Mouse (Mus musculus): Measurements from ENCODE around the gene Lpar6.

Gene Lpar6

GRCm38 (mm10) chr14:73257348-73257747 is 19.7 kb downstream of the Lpar6 start:
- no peak for DNase-seq

- no peak for DNase-seq
Measured at GRCm38 (mm10) chr14:73258181-73258580, 20.5 kb downstream of the Lpar6 start.

- no peak for DNase-seq
Measured at GRCm38 (mm10) chr14:73262210-73262609, 24.5 kb downstream of the Lpar6 start.

GRCm38 (mm10) chr14:73266166-73266565 is 28.5 kb downstream of the Lpar6 start:
- DNase-seq: no peak

GRCm38 (mm10) chr14:73271807-73272206 is 34.1 kb downstream of the Lpar6 start:
- DNase-seq: no peak

GRCm38 (mm10) chr14:73279096-73279495 is 41.4 kb downstream of the Lpar6 start:
- no peak for DNase-seq

GRCm38 (mm10) chr14:73280996-73281395 is 43.3 kb downstream of the Lpar6 start:
- no peak for DNase-seq

- no peak for DNase-seq
Measured at GRCm38 (mm10) chr14:73289915-73290314, 52.2 kb downstream of the Lpar6 start.

- DNase-seq: no peak
Measured at GRCm38 (mm10) chr14:73292434-73292833, 54.7 kb downstream of the Lpar6 start.
